Mouse (Mus musculus) brain, embryonic 14.5 days (tissue): ENCODE data around the gene Chchd2.

Experiments
- CTCF ChIP-seq: fragments of 200-500 bp; IDR thresholded peaks from 2 replicates; pipeline ENCODE4 v1.5.1; 2012; ENCODE audit warnings: inconsistent platforms, mild to moderate bottlenecking, moderate library complexity, borderline replicate concordance; ENCODE audit not compliant: insufficient read depth, insufficient read length; ENCODE audit errors: extremely low read depth
- POLR2A ChIP-seq: fragments of 200-500 bp; IDR thresholded peaks from 2 replicates; pipeline ENCODE4 v1.6.1; 2012; ENCODE audit warnings: mild to moderate bottlenecking, inconsistent platforms, borderline replicate concordance; ENCODE audit not compliant: poor library complexity, insufficient read depth, insufficient read length, severe bottlenecking; ENCODE audit errors: extremely low read depth

GRCm38 (mm10) chr5:129847558-129847820 is 39.8 kb downstream of the Chchd2 start:
- no peak for TF ChIP-seq POLR2A
- TF ChIP-seq CTCF: no peak
